8 mouse cellular contexts compared by ENCODE assay signal in genomic region chr13:36731931-36732461, GRCm38 (mm10). TPM values are rescaled to one million over a fixed set of nuclear protein-coding genes. Genes with fewer than 3 reads are reported as not detected.
A peak's percentile ranks its signal among the peaks of the same experiment; 100 is the strongest.
DNase-seq lines count a peak whose midpoint lies in the region; ATAC-seq and TF ChIP-seq lines count a peak whose summit lies in the region.

No protein-coding gene starts in this region.

- H3K9ac ChIP-seq in forebrain, embryonic 13.5 days: peak overlapping the region; percentile 76
- H3K9ac ChIP-seq in neural tube, embryonic 12.5 days: peak overlapping the region; percentile 66

- H3K4me2 ChIP-seq in forebrain, embryonic 13.5 days: peak overlapping the region; percentile 72
- H3K4me2 ChIP-seq in neural tube, embryonic 12.5 days (replicated peaks): peak overlapping the region; percentile 58

- H3K4me3 ChIP-seq in left cerebral cortex, adult 2 months: peak overlapping the region; percentile 50
- peak overlapping the region; percentile 52 for H3K4me3 ChIP-seq in forebrain, embryonic 13.5 days
- peak overlapping the region; percentile 42 for H3K4me3 ChIP-seq in neural tube, embryonic 12.5 days

- no peaks in the 10 kb centered on the region for H3K36me3 ChIP-seq in forebrain, embryonic 13.5 days (ENCODE audit: poor library complexity, severe bottlenecking)
- H3K36me3 ChIP-seq in neural tube, embryonic 12.5 days: no peaks in the 10 kb centered on the region

- H3K4me1 ChIP-seq in forebrain, embryonic 13.5 days: peaks cover 31% of the 10 kb centered on the region
- H3K4me1 ChIP-seq in neural tube, embryonic 12.5 days: peaks cover 25% of the 10 kb centered on the region; the same call in 1 of the 2 replicates

- no peaks in the 10 kb centered on the region for H3K9me3 ChIP-seq in forebrain, embryonic 13.5 days (replicated peaks)
- H3K9me3 ChIP-seq in neural tube, embryonic 12.5 days: no peaks in the 10 kb centered on the region

- H3K27me3 ChIP-seq in forebrain, embryonic 13.5 days: peaks cover 65% of the 10 kb centered on the region
- peaks cover 76% of the 10 kb centered on the region for H3K27me3 ChIP-seq in neural tube, embryonic 12.5 days (replicated peaks)

- peak overlapping the region; percentile 96 for H3K27ac ChIP-seq in left cerebral cortex, adult 2 months
- H3K27ac ChIP-seq in forebrain, embryonic 13.5 days: peak overlapping the region; percentile 90
- peak overlapping the region; percentile 51 for H3K27ac ChIP-seq in neural tube, embryonic 12.5 days

- WGBS in forebrain, embryonic 13.5 days: under 1% methylated on average over 23 of the region's 23 CpGs
- under 1% methylated on average over 23 of the region's 23 CpGs for WGBS in neural tube, embryonic 12.5 days

- no peak for ATAC-seq in forebrain, embryonic 13.5 days
- ATAC-seq in neural tube, embryonic 12.5 days (ENCODE audit: low FRiP score, low read depth): no peak

- no peak for TF ChIP-seq CTCF in left cerebral cortex, adult 2 months (IDR thresholded peaks at IDR 0.05)

- DNase-seq in left cerebral cortex, adult 2 months (ENCODE audit: extremely low spot score in 1 of 2, low spot score in 2 of 2): peak in 1 of 2 experiments; percentile 43
- DNase-seq in left cerebral cortex, adult 8-10 months (ENCODE audit: low spot score in 2 of 2): no peak
- DNase-seq in cerebellum, postnatal 10 days: peak; percentile 60 to 62
- peak; percentile 32 for DNase-seq in kidney, postnatal 10 days
- no peak for DNase-seq in yolk sac, embryonic 10.5 days (ENCODE audit: low spot score)
- no peak for DNase-seq in T-cell, adult 2 months (ENCODE audit: low spot score)

- intact Hi-C loops in left cerebral cortex, adult 2 months (cut with DNase I): loop anchor here (5.0 to 10.0 kb wide), 3 partner anchors 450 to 715 kb away; no protein-coding TSS in a partner anchor

RNA-seq across cellular contexts. Expression of gene Nrn1, which starts 2.9 kb away (rescaled TPM):
- 100 to 1,000 TPM; 311 to 384 TPM for total RNA-seq in left cerebral cortex, adult 2 months (2021)
- 100 to 1,000 TPM; 198 to 210 (median 208) TPM for total RNA-seq in left cerebral cortex, adult 8-10 months (2022)
- 48.9 and 49.9 TPM in 2 replicates for polyA plus RNA-seq in forebrain, embryonic 13.5 days (2015; fragmentation: Nextera tagmentation; extraction: Ambion mirVana)
- polyA plus RNA-seq in neural tube, embryonic 12.5 days (2016; fragmentation: Nextera tagmentation; extraction: Ambion mirVana): 39.4 and 44.9 TPM in 2 replicates

Comparison
In these comparisons a context has a peak if more than half of its experiments do, and no peak if none do; other contexts are left out.
1. DNase-seq: peak in cerebellum, postnatal 10 days (2 of 2) and kidney, postnatal 10 days (single experiment); none in left cerebral cortex, adult 8-10 months (0 of 2), yolk sac, embryonic 10.5 days (single experiment) and T-cell, adult 2 months (single experiment).
2. Peak in every context shown above with its lines, with median percentiles within 50 percentile points of each other: H3K27ac ChIP-seq and H3K4me3 ChIP-seq.